Mouse (Mus musculus): ENCODE measurements around the gene Gm1604a. TPM values are rescaled to one million over a fixed set of nuclear protein-coding genes. Genes with fewer than 3 reads are reported as not detected.
"Not testable (repeated sequence)": the region's sequence is repeated elsewhere in the genome, so short reads cannot be mapped to it uniquely, and the experiment has no call there.

The Gm1604a gene
- total and polyA plus RNA-seq, 3 experiments = not detected

DNA sequence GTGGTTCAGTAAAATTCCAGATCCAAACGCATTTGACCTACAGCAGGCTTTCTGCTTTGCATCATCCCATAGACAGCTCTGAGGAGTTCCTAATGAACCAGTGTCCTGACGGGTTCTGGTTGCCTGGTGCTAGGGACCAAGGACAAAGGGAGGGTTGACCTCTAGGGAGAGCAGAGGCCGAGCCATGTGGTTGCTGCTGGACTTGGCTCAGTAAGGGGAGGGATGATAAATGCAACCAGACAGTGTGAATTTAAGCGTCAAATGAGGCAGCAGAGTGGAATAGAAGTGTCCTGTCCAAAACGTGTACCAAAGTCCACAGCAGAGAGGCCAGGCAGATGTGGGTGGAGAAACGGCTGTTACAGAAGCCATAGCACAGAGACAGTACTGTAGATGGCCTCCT, 29.9 kb upstream of the Gm1604a start:
- H3K27ac ChIP-seq (ENCODE audit: insufficient read depth, low read depth); H3K79me2 ChIP-seq (replicated peaks; ENCODE audit: control insufficient read depth, extremely low read depth, insufficient read depth, poor library complexity, severe bottlenecking); H3K9ac ChIP-seq (ENCODE audit: insufficient read depth, low read depth); dilution Hi-C loops (cut with MboI; ENCODE audit: extremely low pct_ligation_motif_present, extremely low pct_unique_long_range_greater_than_20kb, low sequenced_read_pairs); DNase-seq (ENCODE audit: extremely low read depth); H3K27me3 ChIP-seq (replicated peaks); in situ Hi-C loops (cut with MboI; ENCODE audit: low pct_ligation_motif_present, low pct_unique_long_range_greater_than_20kb, low sequenced_read_pairs); H3K4me1 ChIP-seq (ENCODE audit: control insufficient read depth in 1 of 2, insufficient read depth in 2 of 2); H3K4me2 ChIP-seq (ENCODE audit: insufficient read depth, low read depth, poor library complexity, severe bottlenecking); H3K9me3 ChIP-seq (replicated peaks; ENCODE audit: low read length); H3K4me3 ChIP-seq (replicated peaks in 1 of 3; ENCODE audit: low read depth in 2 of 3, low read length in 2 of 3, poor library complexity in 1 of 3): not testable (repeated sequence)
- peaks cover 0 to 15% of the 10 kb centered on the region in 2 experiments for H3K36me3 ChIP-seq (replicated peaks in 1 of 2; ENCODE audit: control insufficient read depth in 1 of 2, insufficient read depth in 1 of 2, low read length in 1 of 2)

DNA sequence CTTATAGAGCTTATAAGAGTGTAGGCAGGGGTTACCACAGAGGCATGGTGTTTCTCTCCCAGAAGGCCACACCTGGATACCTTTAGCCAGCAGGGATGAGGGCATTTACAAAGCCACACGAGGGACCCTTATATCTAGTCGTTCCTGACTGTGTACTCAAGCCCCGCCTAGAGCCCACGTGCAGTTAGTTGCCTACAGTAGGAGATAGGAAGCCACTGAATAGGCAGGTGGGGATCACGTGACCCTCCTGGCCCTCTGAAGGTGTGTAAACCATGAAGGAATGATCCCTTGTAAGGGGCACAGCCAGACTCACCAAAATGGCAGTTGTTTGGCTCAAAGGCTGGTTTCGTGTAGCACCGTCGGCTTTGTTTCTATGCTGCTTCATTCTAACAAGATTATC, 28.5 kb upstream of the Gm1604a start:
- H3K27me3 ChIP-seq (replicated peaks); in situ Hi-C loops (cut with MboI; ENCODE audit: low pct_ligation_motif_present, low pct_unique_long_range_greater_than_20kb, low sequenced_read_pairs); H3K9me3 ChIP-seq (replicated peaks; ENCODE audit: low read length); H3K27ac ChIP-seq (ENCODE audit: insufficient read depth, low read depth); H3K4me1 ChIP-seq (ENCODE audit: control insufficient read depth in 1 of 2, insufficient read depth in 2 of 2); H3K9ac ChIP-seq (ENCODE audit: insufficient read depth, low read depth); DNase-seq (ENCODE audit: extremely low read depth); H3K79me2 ChIP-seq (replicated peaks; ENCODE audit: control insufficient read depth, extremely low read depth, insufficient read depth, poor library complexity, severe bottlenecking); dilution Hi-C loops (cut with MboI; ENCODE audit: extremely low pct_ligation_motif_present, extremely low pct_unique_long_range_greater_than_20kb, low sequenced_read_pairs); H3K4me3 ChIP-seq (replicated peaks in 1 of 3; ENCODE audit: low read depth in 2 of 3, low read length in 2 of 3, poor library complexity in 1 of 3); H3K4me2 ChIP-seq (ENCODE audit: insufficient read depth, low read depth, poor library complexity, severe bottlenecking): not testable (repeated sequence)
- H3K36me3 ChIP-seq (replicated peaks in 1 of 2; ENCODE audit: control insufficient read depth in 1 of 2, insufficient read depth in 1 of 2, low read length in 1 of 2) = peaks cover 0 to 12% of the 10 kb centered on the region in 2 experiments

DNA sequence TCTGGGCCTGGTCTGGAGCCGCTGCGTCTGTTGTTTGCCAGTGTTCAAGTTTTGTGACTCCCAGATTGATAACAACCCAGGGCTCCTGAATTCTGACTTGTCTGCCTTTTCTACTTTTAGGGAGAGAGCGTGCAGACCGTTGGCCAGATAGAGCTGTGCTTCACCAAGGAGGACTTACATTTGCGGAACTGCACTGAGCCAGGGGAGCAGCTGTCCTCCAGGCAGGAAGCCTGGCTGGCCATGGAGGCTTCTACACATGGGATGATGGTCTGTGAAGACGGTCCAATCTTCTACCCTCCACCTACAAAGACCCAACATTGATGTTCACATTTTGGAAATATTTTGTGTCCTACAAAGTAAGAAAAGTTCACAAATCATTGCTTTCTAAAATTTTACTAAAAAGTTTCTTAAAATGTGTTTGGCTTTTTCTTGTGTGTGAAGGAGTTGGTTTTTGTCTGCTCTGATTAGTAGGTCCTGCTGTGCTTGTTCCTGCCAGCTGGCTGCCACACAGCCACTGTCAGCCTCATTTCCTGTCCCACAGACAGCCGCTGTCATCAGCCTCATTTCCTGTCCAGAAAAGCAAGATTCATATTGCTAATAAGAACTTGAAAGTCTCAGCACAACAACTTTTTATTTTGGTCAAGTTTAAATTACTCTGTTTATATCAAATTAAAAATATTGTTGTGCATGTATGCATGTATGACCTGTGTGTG, 27.4 kb upstream of the Gm1604a start:
- H3K9ac ChIP-seq (ENCODE audit: insufficient read depth, low read depth); H3K27me3 ChIP-seq (replicated peaks); H3K36me3 ChIP-seq (replicated peaks in 1 of 2; ENCODE audit: control insufficient read depth in 1 of 2, insufficient read depth in 1 of 2, low read length in 1 of 2); H3K79me2 ChIP-seq (replicated peaks; ENCODE audit: control insufficient read depth, extremely low read depth, insufficient read depth, poor library complexity, severe bottlenecking); dilution Hi-C loops (cut with MboI; ENCODE audit: extremely low pct_ligation_motif_present, extremely low pct_unique_long_range_greater_than_20kb, low sequenced_read_pairs); DNase-seq (ENCODE audit: extremely low read depth); H3K9me3 ChIP-seq (replicated peaks; ENCODE audit: low read length); in situ Hi-C loops (cut with MboI; ENCODE audit: low pct_ligation_motif_present, low pct_unique_long_range_greater_than_20kb, low sequenced_read_pairs); H3K27ac ChIP-seq (ENCODE audit: insufficient read depth, low read depth); H3K4me3 ChIP-seq (replicated peaks in 1 of 3; ENCODE audit: low read depth in 2 of 3, low read length in 2 of 3, poor library complexity in 1 of 3); H3K4me2 ChIP-seq (ENCODE audit: insufficient read depth, low read depth, poor library complexity, severe bottlenecking); H3K4me1 ChIP-seq (ENCODE audit: control insufficient read depth in 1 of 2, insufficient read depth in 2 of 2): not testable (repeated sequence)

DNA sequence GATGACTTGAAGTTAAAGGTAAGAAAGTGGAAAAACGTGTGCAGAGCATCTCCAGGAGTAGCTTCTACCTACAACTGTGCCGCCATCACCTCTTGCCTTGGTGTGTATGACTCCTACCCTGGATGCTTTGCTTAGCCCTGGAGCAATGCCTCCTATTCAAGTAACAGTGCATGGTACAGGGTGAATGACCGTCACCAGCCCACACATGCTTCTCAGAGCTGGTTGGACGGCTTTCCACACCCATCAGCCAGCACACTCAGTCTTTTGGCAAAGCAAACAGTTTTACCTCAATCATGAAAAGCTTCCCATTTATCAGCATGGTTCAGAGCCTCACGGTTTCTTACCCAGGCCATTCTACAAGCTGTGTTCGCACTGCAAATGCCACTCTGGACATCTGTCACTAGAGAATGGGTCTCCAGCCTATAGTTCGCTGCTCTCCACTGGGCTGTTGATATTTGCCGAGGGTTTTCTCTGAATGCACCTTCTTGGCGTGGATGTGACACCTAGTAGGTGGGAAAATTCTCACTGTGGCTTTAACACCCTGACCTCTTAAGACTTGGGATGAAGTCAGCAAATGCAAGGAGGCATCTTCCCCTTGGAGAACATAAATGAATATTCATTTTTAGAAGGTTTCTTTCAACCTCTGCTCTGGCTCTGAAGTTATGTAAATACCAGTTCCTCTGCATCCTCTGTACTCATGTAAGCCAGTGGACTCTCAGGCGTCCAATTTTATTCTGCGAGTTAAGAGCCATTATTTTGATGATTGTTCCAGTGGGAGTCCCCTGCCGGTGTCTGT, 23.4 kb upstream of the Gm1604a start:
- H3K79me2 ChIP-seq (replicated peaks; ENCODE audit: control insufficient read depth, extremely low read depth, insufficient read depth, poor library complexity, severe bottlenecking); in situ Hi-C loops (cut with MboI; ENCODE audit: low pct_ligation_motif_present, low pct_unique_long_range_greater_than_20kb, low sequenced_read_pairs); DNase-seq (ENCODE audit: extremely low read depth); H3K4me2 ChIP-seq (ENCODE audit: insufficient read depth, low read depth, poor library complexity, severe bottlenecking); H3K36me3 ChIP-seq (replicated peaks in 1 of 2; ENCODE audit: control insufficient read depth in 1 of 2, insufficient read depth in 1 of 2, low read length in 1 of 2); H3K4me1 ChIP-seq (ENCODE audit: control insufficient read depth in 1 of 2, insufficient read depth in 2 of 2); dilution Hi-C loops (cut with MboI; ENCODE audit: extremely low pct_ligation_motif_present, extremely low pct_unique_long_range_greater_than_20kb, low sequenced_read_pairs); H3K4me3 ChIP-seq (replicated peaks in 1 of 3; ENCODE audit: low read depth in 2 of 3, low read length in 2 of 3, poor library complexity in 1 of 3); H3K9ac ChIP-seq (ENCODE audit: insufficient read depth, low read depth); H3K9me3 ChIP-seq (replicated peaks; ENCODE audit: low read length); H3K27me3 ChIP-seq (replicated peaks); H3K27ac ChIP-seq (ENCODE audit: insufficient read depth, low read depth): not testable (repeated sequence)

DNA sequence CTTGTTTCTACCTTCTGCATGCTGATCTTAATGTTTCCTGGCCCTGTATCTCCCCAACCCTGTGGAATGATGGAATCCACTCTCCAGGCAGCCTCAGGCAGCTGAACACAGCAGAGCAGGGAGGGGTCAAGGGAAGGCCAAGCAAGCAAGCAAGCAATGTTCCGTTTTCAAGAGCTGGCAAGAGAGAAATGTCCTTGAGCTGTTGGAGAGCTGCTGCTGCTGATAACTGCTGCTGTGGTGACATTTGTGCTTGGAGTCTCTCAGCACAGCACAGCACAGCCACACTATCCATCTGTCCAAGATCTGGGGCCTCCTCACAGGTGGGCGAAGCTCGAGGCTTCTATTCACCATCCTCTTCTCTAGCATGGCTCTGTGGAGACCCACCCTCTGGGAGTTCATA, 22.0 kb upstream of the Gm1604a start:
- H3K4me3 ChIP-seq (replicated peaks in 1 of 3; ENCODE audit: low read depth in 2 of 3, low read length in 2 of 3, poor library complexity in 1 of 3); H3K9ac ChIP-seq (ENCODE audit: insufficient read depth, low read depth); H3K27ac ChIP-seq (ENCODE audit: insufficient read depth, low read depth); H3K9me3 ChIP-seq (replicated peaks; ENCODE audit: low read length); H3K36me3 ChIP-seq (replicated peaks in 1 of 2; ENCODE audit: control insufficient read depth in 1 of 2, insufficient read depth in 1 of 2, low read length in 1 of 2); dilution Hi-C loops (cut with MboI; ENCODE audit: extremely low pct_ligation_motif_present, extremely low pct_unique_long_range_greater_than_20kb, low sequenced_read_pairs); H3K4me1 ChIP-seq (ENCODE audit: control insufficient read depth in 1 of 2, insufficient read depth in 2 of 2); H3K27me3 ChIP-seq (replicated peaks); H3K4me2 ChIP-seq (ENCODE audit: insufficient read depth, low read depth, poor library complexity, severe bottlenecking); H3K79me2 ChIP-seq (replicated peaks; ENCODE audit: control insufficient read depth, extremely low read depth, insufficient read depth, poor library complexity, severe bottlenecking); DNase-seq (ENCODE audit: extremely low read depth); in situ Hi-C loops (cut with MboI; ENCODE audit: low pct_ligation_motif_present, low pct_unique_long_range_greater_than_20kb, low sequenced_read_pairs): not testable (repeated sequence)

DNA sequence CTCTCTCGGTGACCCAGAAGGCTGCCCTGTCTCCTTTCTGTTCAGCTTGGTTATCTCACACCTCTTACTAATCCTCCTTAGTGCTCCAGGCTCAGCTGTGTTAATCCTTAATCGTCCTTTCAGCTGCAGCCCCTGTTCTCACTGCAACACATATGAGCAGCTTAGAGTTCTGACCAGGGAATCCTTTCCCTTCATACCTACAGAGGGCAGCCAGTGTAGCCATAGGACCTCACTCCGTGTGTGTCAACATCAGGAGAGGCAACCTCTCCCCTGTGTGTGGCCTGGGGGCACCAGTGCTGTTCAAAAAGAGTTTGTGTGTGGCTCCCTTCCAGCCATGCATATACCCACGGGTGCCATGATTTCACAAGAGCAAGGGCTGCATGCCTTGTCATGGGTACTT, 19.7 kb upstream of the Gm1604a start:
- dilution Hi-C loops (cut with MboI; ENCODE audit: extremely low pct_ligation_motif_present, extremely low pct_unique_long_range_greater_than_20kb, low sequenced_read_pairs); H3K36me3 ChIP-seq (replicated peaks in 1 of 2; ENCODE audit: control insufficient read depth in 1 of 2, insufficient read depth in 1 of 2, low read length in 1 of 2); H3K27me3 ChIP-seq (replicated peaks); H3K4me2 ChIP-seq (ENCODE audit: insufficient read depth, low read depth, poor library complexity, severe bottlenecking); H3K9me3 ChIP-seq (replicated peaks; ENCODE audit: low read length); H3K4me1 ChIP-seq (ENCODE audit: control insufficient read depth in 1 of 2, insufficient read depth in 2 of 2); DNase-seq (ENCODE audit: extremely low read depth); in situ Hi-C loops (cut with MboI; ENCODE audit: low pct_ligation_motif_present, low pct_unique_long_range_greater_than_20kb, low sequenced_read_pairs); H3K9ac ChIP-seq (ENCODE audit: insufficient read depth, low read depth); H3K4me3 ChIP-seq (replicated peaks in 1 of 3; ENCODE audit: low read depth in 2 of 3, low read length in 2 of 3, poor library complexity in 1 of 3); H3K79me2 ChIP-seq (replicated peaks; ENCODE audit: control insufficient read depth, extremely low read depth, insufficient read depth, poor library complexity, severe bottlenecking); H3K27ac ChIP-seq (ENCODE audit: insufficient read depth, low read depth): not testable (repeated sequence)

All from CH12.LX (cell line).